Mouse (Mus musculus): ENCODE measurements at regions not wholly inside any gene's neighbourhood (a gene's known extent, or its start where the extent isn't known, plus 50 kb on each side); places are given as distances from the start of the nearest gene placed in this dataset.

DNA sequence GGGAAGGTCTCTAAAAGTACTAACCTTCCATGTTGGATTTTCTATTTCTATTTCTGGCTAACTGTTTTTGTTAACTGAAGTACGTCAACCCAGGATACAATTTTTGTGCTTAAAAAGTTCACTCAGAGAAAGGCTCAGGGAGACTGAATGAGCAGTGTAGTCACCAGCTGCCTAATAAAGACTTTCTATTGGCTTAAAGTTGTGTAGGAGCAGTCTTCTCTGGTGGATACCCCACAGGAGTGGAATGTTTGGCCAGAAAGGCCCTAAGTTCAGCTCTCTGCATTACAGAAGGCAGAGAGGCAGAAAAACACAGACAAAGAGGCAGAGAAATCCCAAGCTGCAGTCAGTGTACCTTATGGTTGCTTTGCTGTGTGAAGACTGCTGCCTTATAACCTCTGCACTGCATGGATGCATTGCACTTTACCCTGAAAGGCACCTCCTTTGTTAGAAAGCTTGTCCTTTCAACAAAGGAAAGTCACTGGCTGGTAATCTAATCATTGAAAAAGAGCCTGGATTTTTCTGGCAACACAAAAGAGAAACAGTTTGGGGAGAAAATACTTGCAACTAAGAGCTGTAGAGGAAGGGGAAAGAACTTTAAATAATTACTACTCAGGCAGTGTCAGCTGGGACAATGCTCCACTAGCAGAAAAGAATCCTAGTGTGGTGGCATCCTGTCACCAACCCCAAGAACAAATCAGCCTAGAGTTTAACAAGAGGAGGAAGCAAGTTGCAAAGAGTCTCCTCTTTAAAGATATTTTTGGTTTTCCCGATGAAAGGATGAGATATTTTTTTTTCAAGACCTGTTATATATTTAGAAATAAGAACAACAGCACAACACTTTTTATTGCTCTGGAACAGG lies 63.0 kb upstream of the Adamts5 start:
- no peak overlapping the region for H3K27ac ChIP-seq (ENCODE audit: insufficient read depth, low read depth)
- H3K9me3 ChIP-seq (replicated peaks; ENCODE audit: low read length) = no peaks in the 10 kb centered on the region
- no peaks in the 10 kb centered on the region for H3K79me2 ChIP-seq (replicated peaks; ENCODE audit: control insufficient read depth, extremely low read depth, insufficient read depth, poor library complexity, severe bottlenecking)
- no peaks in the 10 kb centered on the region for H3K4me1 ChIP-seq (ENCODE audit: control insufficient read depth in 1 of 2, insufficient read depth in 2 of 2)
- no peak for TF ChIP-seq ZMIZ1 (IDR thresholded peaks at IDR 0.05; ENCODE audit: low read depth, low read length)
- no peak for TF ChIP-seq CTCF (conservative IDR thresholded peaks at IDR 0.05 in 1 of 2, IDR thresholded peaks at IDR 0.05 in 1 of 2; ENCODE audit: low read depth in 2 of 2, low read length in 2 of 2)
- no peak for TF ChIP-seq POLR2A (IDR thresholded peaks at IDR 0.05; ENCODE audit: low read depth, low read length)
- TF ChIP-seq E2F4 (IDR thresholded peaks at IDR 0.05; ENCODE audit: insufficient replicate concordance, low read depth, low read length) = no peak
- no peak for TF ChIP-seq MAFK (IDR thresholded peaks at IDR 0.05; ENCODE audit: insufficient replicate concordance, low read length)
- no peak for TF ChIP-seq SMC3 (IDR thresholded peaks at IDR 0.05; ENCODE audit: low read depth, low read length)
- TF ChIP-seq CHD1 (IDR thresholded peaks at IDR 0.05; ENCODE audit: low read depth, low read length) = no peak
- no peak for TF ChIP-seq KAT2A (IDR thresholded peaks at IDR 0.05; ENCODE audit: insufficient replicate concordance, low read length)
- TF ChIP-seq JUN (IDR thresholded peaks at IDR 0.05; ENCODE audit: insufficient read depth, low read depth, low read length) = no peak
- H3K27me3 ChIP-seq (replicated peaks) = no peaks in the 10 kb centered on the region
- H3K36me3 ChIP-seq (replicated peaks in 1 of 2; ENCODE audit: control insufficient read depth in 1 of 2, insufficient read depth in 1 of 2, low read length in 1 of 2) = no peaks in the 10 kb centered on the region
- no peak overlapping the region for H3K4me3 ChIP-seq (replicated peaks in 1 of 3; ENCODE audit: low read depth in 2 of 3, low read length in 2 of 3, poor library complexity in 1 of 3)
- H3K4me2 ChIP-seq (ENCODE audit: insufficient read depth, low read depth, poor library complexity, severe bottlenecking) = no peak overlapping the region
- H3K9ac ChIP-seq (ENCODE audit: insufficient read depth, low read depth) = no peak overlapping the region
- DNase-seq (ENCODE audit: extremely low read depth) = no peak
- in situ Hi-C loops (cut with MboI; ENCODE audit: low pct_ligation_motif_present, low pct_unique_long_range_greater_than_20kb, low sequenced_read_pairs) (no loop called here), dilution Hi-C loops (cut with MboI; ENCODE audit: extremely low pct_ligation_motif_present, extremely low pct_unique_long_range_greater_than_20kb, low sequenced_read_pairs) (no loop called here)

DNA sequence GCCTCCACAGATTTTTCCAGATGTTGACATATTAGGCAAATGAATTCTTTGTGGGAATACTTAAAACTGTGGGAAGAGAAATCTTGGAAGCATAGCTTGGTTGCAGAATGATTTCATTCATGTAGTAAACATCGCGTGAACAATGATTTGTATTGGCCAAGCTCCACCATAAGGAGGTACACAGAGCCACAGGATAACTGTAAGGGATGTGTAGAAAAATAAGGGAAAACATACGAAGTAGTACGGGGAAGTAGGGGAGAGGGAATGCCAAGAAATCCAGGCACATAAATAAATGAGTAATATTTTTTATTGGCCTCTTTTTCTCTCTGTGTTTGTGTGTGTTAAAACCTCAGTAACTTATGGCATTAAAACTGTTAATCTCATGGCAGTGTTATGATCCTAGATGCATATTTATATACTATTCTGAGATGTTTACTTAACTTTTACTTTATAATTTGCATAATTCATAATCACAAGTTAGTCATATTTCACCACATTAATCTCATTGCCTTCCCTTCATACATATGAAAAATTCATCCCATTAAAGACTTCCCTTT lies 54.5 kb upstream of the Adamts5 start:
- Histone ChIP-seq H3K4me1 (ENCODE audit: control insufficient read depth in 1 of 2, insufficient read depth in 2 of 2) (no peaks in the 10 kb centered on the region), H3K4me3 (replicated peaks in 1 of 3; ENCODE audit: low read depth in 2 of 3, low read length in 2 of 3, poor library complexity in 1 of 3) (no peak overlapping the region), H3K9me3 (replicated peaks; ENCODE audit: low read length) (no peaks in the 10 kb centered on the region), H3K4me2 (ENCODE audit: insufficient read depth, low read depth, poor library complexity, severe bottlenecking) (no peak overlapping the region), H3K9ac (ENCODE audit: insufficient read depth, low read depth) (no peak overlapping the region), H3K36me3 (replicated peaks in 1 of 2; ENCODE audit: control insufficient read depth in 1 of 2, insufficient read depth in 1 of 2, low read length in 1 of 2) (no peaks in the 10 kb centered on the region), H3K27me3 (replicated peaks) (no peaks in the 10 kb centered on the region), H3K27ac (ENCODE audit: insufficient read depth, low read depth) (no peak overlapping the region), H3K79me2 (replicated peaks; ENCODE audit: control insufficient read depth, extremely low read depth, insufficient read depth, poor library complexity, severe bottlenecking) (no peaks in the 10 kb centered on the region)
- TF ChIP-seq E2F4 (IDR thresholded peaks at IDR 0.05; ENCODE audit: insufficient replicate concordance, low read depth, low read length) (no peak), SIN3A (IDR thresholded peaks at IDR 0.05; ENCODE audit: low read length) (no peak), ZNF384 (IDR thresholded peaks at IDR 0.05; ENCODE audit: low read depth, low read length) (no peak), HCFC1 (IDR thresholded peaks at IDR 0.05; ENCODE audit: low read depth, low read length) (no peak), CTCF (conservative IDR thresholded peaks at IDR 0.05 in 1 of 2, IDR thresholded peaks at IDR 0.05 in 1 of 2; ENCODE audit: low read depth in 2 of 2, low read length in 2 of 2) (no peak), SMC3 (IDR thresholded peaks at IDR 0.05; ENCODE audit: low read depth, low read length) (no peak)
- in situ Hi-C loops (cut with MboI; ENCODE audit: low pct_ligation_motif_present, low pct_unique_long_range_greater_than_20kb, low sequenced_read_pairs) (no loop called here), dilution Hi-C loops (cut with MboI; ENCODE audit: extremely low pct_ligation_motif_present, extremely low pct_unique_long_range_greater_than_20kb, low sequenced_read_pairs) (no loop called here)
- no peak for DNase-seq (ENCODE audit: extremely low read depth)

All from CH12.LX (cell line).